8 mouse cellular contexts compared by ENCODE assay signal in genomic region chr11:109649975-109650701, GRCm38 (mm10). TPM values are rescaled to one million over a fixed set of nuclear protein-coding genes. Genes with fewer than 3 reads are reported as not detected.
A peak's percentile ranks its signal among the peaks of the same experiment; 100 is the strongest.
DNase-seq lines count a peak whose midpoint lies in the region; ATAC-seq and TF ChIP-seq lines count a peak whose summit lies in the region.

No protein-coding gene starts in this region.

- peak overlapping the region; percentile 94 for H3K4me3 ChIP-seq in E14TG2a.4 (replicated peaks; ENCODE audit: low read length)
- H3K4me3 ChIP-seq in forebrain, embryonic 15.5 days: peak overlapping the region; percentile 79
- peak overlapping the region; percentile 82 for H3K4me3 ChIP-seq in layer of hippocampus, adult 2 months
- H3K4me3 ChIP-seq in lung, adult 2 months (replicated peaks; ENCODE audit: extremely low read depth, low read depth, low read length): peak overlapping the region; percentile 84

- DNase-seq in cerebellum, adult 11 months: peak; percentile 90
- peak; percentile 69 for DNase-seq in heart, postnatal 25 days (ENCODE audit: low spot score)
- DNase-seq in layer of hippocampus, adult 2 months (ENCODE audit: low spot score in 2 of 2): peak; percentile 88 to 91
- DNase-seq in lung, adult 2 months: peak; percentile 68
- peak; percentile 77 for DNase-seq in testis, postnatal 14 days (ENCODE audit: low spot score)

- H3K4me2 ChIP-seq in forebrain, embryonic 15.5 days (replicated peaks): peak overlapping the region; percentile 63

- under 1% methylated on average over 31 of the region's 31 CpGs for WGBS in forebrain, embryonic 15.5 days
- WGBS in lung, adult 2 months: 1% methylated on average over 31 of the region's 31 CpGs

- TF ChIP-seq POLR2A in lung, adult 2 months (IDR thresholded peaks at IDR 0.05; ENCODE audit: borderline replicate concordance, extremely low read depth, low read depth, low read length): peak; percentile 55; the same call in 1 of the 2 replicates

- peaks cover 38% of the 10 kb centered on the region for H3K4me1 ChIP-seq in E14TG2a.4 (replicated peaks; ENCODE audit: low read depth, low read length)
- H3K4me1 ChIP-seq in forebrain, embryonic 15.5 days: peaks cover 50% of the 10 kb centered on the region
- H3K4me1 ChIP-seq in lung, adult 2 months (ENCODE audit: control insufficient read depth, insufficient read depth, low read length): peaks cover 30% of the 10 kb centered on the region

- peak overlapping the region; percentile 96 for H3K9ac ChIP-seq in forebrain, embryonic 15.5 days (replicated peaks)

- H3K36me3 ChIP-seq in E14TG2a.4 (ENCODE audit: insufficient read depth, low read length): peaks cover 18% of the 10 kb centered on the region
- peaks cover 15% of the 10 kb centered on the region for H3K36me3 ChIP-seq in forebrain, embryonic 15.5 days

- intact Hi-C loops in heart, postnatal 25 days (cut with DNase I): no loop called here

- H3K27ac ChIP-seq in forebrain, embryonic 15.5 days (replicated peaks): peak overlapping the region; percentile 97
- H3K27ac ChIP-seq in layer of hippocampus, adult 2 months: peak overlapping the region; percentile 100

- no peak for TF ChIP-seq CTCF in E14TG2a.4 (conservative IDR thresholded peaks at IDR 0.05; ENCODE audit: low read length)
- TF ChIP-seq CTCF in layer of hippocampus, adult 2 months (conservative IDR thresholded peaks at IDR 0.05): no peak
- no peak for TF ChIP-seq CTCF in lung, adult 2 months (IDR thresholded peaks at IDR 0.05; ENCODE audit: insufficient read depth, low read length)

- ATAC-seq in forebrain, embryonic 15.5 days (replicated peaks): peak; percentile 75
- ATAC-seq in neutrophil, adult 5-6 weeks (ENCODE audit: extremely low read depth, insufficient number of reproducible peaks, low FRiP score, poor library complexity, severe bottlenecking): peak; percentile 63

- no peaks in the 10 kb centered on the region for H3K9me3 ChIP-seq in E14TG2a.4 (ENCODE audit: low read length)
- no peaks in the 10 kb centered on the region for H3K9me3 ChIP-seq in forebrain, embryonic 15.5 days

- H3K27me3 ChIP-seq in E14TG2a.4 (ENCODE audit: insufficient read depth, low read length): peaks cover 18% of the 10 kb centered on the region
- H3K27me3 ChIP-seq in forebrain, embryonic 15.5 days: no peaks in the 10 kb centered on the region

RNA-seq across cellular contexts. Expression of gene Prkar1a, which starts 0.9 kb away (rescaled TPM):
- 472 and 496 TPM in 2 replicates for polyA plus RNA-seq in forebrain, embryonic 15.5 days (2015; fragmentation: Nextera tagmentation; extraction: Ambion mirVana)
- 100 to 1,000 TPM; 330 to 341 TPM for total RNA-seq in heart, postnatal 25 days (2021)
- total RNA-seq in layer of hippocampus, adult 2 months (2021): 100 to 1,000 TPM; 522 to 554 TPM
- 110 and 128 TPM in 2 replicates for polyA plus RNA-seq in lung, adult 2 months (2012; rRNA removed)
- 123 and 153 TPM in 2 replicates for total RNA-seq in neutrophil, adult 5-6 weeks (2017)

RNA-seq across cellular contexts. Expression of gene Wipi1, which starts 38.4 kb away (rescaled TPM):
- polyA plus RNA-seq in forebrain, embryonic 15.5 days (2015; fragmentation: Nextera tagmentation; extraction: Ambion mirVana): 12.1 and 13.0 TPM in 2 replicates
- total RNA-seq in heart, postnatal 25 days (2021): 100 to 1,000 TPM; 105 to 107 TPM
- 10 to 100 TPM; 21.6 to 22.2 TPM for total RNA-seq in layer of hippocampus, adult 2 months (2021)
- polyA plus RNA-seq in lung, adult 2 months (2012; rRNA removed): 16.3 and 20.3 TPM in 2 replicates
- total RNA-seq in neutrophil, adult 5-6 weeks (2017): 1.2 and 2.4 TPM in 2 replicates

Comparison
In these comparisons a context has a peak if more than half of its experiments do, and no peak if none do; other contexts are left out.
1. Peak in every context shown above with its lines: DNase-seq, ATAC-seq, H3K4me3 ChIP-seq and H3K27ac ChIP-seq.
2. RNA of gene Wipi1, which starts 38.4 kb away (total RNA-seq): 105 to 107 TPM in heart, postnatal 25 days; 21.6 to 22.2 TPM in layer of hippocampus, adult 2 months and 1.2 to 2.4 TPM in neutrophil, adult 5-6 weeks; every median in the first group is over 4 times any median in the second.